7 mouse cellular contexts compared by ENCODE assay signal in genomic region chr11:43682415-43683217, GRCm38 (mm10). TPM values are rescaled to one million over a fixed set of nuclear protein-coding genes. Genes with fewer than 3 reads are reported as not detected.
DNase-seq lines count a peak whose midpoint lies in the region; ATAC-seq and TF ChIP-seq lines count a peak whose summit lies in the region.

No protein-coding gene starts in this region.

- H3K4me2 ChIP-seq in hindbrain, embryonic 15.5 days = peak overlapping the region; percentile 68

- peaks cover 43% of the 10 kb centered on the region for H3K4me1 ChIP-seq in hindbrain, embryonic 15.5 days (replicated peaks)

- H3K9ac ChIP-seq in hindbrain, embryonic 15.5 days = peak overlapping the region; percentile 93

- intact Hi-C loops in left cerebral cortex, adult 2 months (cut with DNase I) = loop anchor here (2.0 to 5.0 kb wide), 4 partner anchors 56 to 240 kb away; partner anchors contain the start of gene Ttc1

- under 1% methylated on average over 71 of the region's 72 CpGs for WGBS in hindbrain, embryonic 15.5 days
- 1% methylated on average over 64 of the region's 72 CpGs for WGBS in macrophage (ENCODE audit: missing documents)

- peak; percentile 45 for DNase-seq in ZHBTc4 (ENCODE audit: low read depth, low spot score)
- peak; percentile 77 to 80 for DNase-seq in cerebellum, postnatal 14 days
- peak; percentile 60 to 65 for DNase-seq in frontal cortex, postnatal 36 days (ENCODE audit: low spot score in 2 of 2)
- peak; percentile 60 to 64 for DNase-seq in left cerebral cortex, adult 2 months (ENCODE audit: extremely low spot score in 1 of 2, low spot score in 2 of 2)
- DNase-seq in right cerebral cortex, postnatal 14 days = peak; percentile 65

- H3K27me3 ChIP-seq in hindbrain, embryonic 15.5 days = no peaks in the 10 kb centered on the region

- 0 out of 2 replicates have a peak, but pooled peaks cover 5% of the 10 kb centered on the region for H3K36me3 ChIP-seq in hindbrain, embryonic 15.5 days
- H3K36me3 ChIP-seq in macrophage (ENCODE audit: inconsistent target) = no peaks in the 10 kb centered on the region

- peaks cover 49% of the 10 kb centered on the region for H3K79me2 ChIP-seq in macrophage (ENCODE audit: inconsistent target)

- peak; percentile 40 for ATAC-seq in hindbrain, embryonic 15.5 days (ENCODE audit: low FRiP score, low read depth)

- no peaks in the 10 kb centered on the region for H3K9me3 ChIP-seq in hindbrain, embryonic 15.5 days

- peak overlapping the region; percentile 98 for H3K27ac ChIP-seq in hindbrain, embryonic 15.5 days (replicated peaks)
- peak overlapping the region; percentile 92 for H3K27ac ChIP-seq in left cerebral cortex, adult 2 months
- H3K27ac ChIP-seq in macrophage = no peak overlapping the region

- H3K4me3 ChIP-seq in hindbrain, embryonic 15.5 days = peak overlapping the region; percentile 85
- peak overlapping the region; percentile 82 for H3K4me3 ChIP-seq in left cerebral cortex, adult 2 months
- peak overlapping the region; percentile 29 for H3K4me3 ChIP-seq in macrophage (ENCODE audit: inconsistent target)

- TF ChIP-seq CTCF in left cerebral cortex, adult 2 months (IDR thresholded peaks at IDR 0.05) = no peak; the same call in none of the 2 replicates

RNA-seq across cellular contexts. Expression of gene Pwwp2a, which starts 0.8 kb away (rescaled TPM):
- polyA plus RNA-seq in hindbrain, embryonic 15.5 days (2015; fragmentation: Nextera tagmentation; extraction: Ambion mirVana) = 26.8 and 31.5 TPM in 2 replicates
- 10 to 100 TPM; 65.2 to 65.7 TPM for total RNA-seq in left cerebral cortex, adult 2 months (2021)
- total RNA-seq in macrophage (2018; cell fraction: chromatin; rRNA removed) = 100 to 1,000 TPM in 7 of 26 experiments, 10 to 100 TPM in 19; 37.5 to 125 (median 78.1) TPM
- 10 to 100 TPM in 25 of 26 experiments, 1 to 10 TPM in 1; 9.4 to 16.5 (median 12.9) TPM for total RNA-seq in macrophage (2018; cell fraction: cytosol; rRNA removed)
- total RNA-seq in macrophage (2018; cell fraction: nucleus; rRNA removed) = 100 to 1,000 TPM in 2 of 26 experiments, 10 to 100 TPM in 24; 30.5 to 128 (median 63.7) TPM
- polyA plus RNA-seq in macrophage (2018) = 9.5 to 12.8 TPM (median 12.5 TPM) in 3 replicates

Comparison
In these comparisons a context has a peak if more than half of its experiments do, and no peak if none do; other contexts are left out.
1. H3K4me3 ChIP-seq: peak in every context shown above with its lines; median percentile 85 in hindbrain, embryonic 15.5 days; 82 in left cerebral cortex, adult 2 months; 29 in macrophage.